Mouse (Mus musculus): ENCODE data around the gene Dpm1.

- TF ChIP-seq POLR2A (IDR thresholded peaks at IDR 0.05; ENCODE audit: borderline replicate concordance, extremely low read depth, low read depth, low read length) (no peak), CTCF (IDR thresholded peaks at IDR 0.05; ENCODE audit: insufficient read depth, low read length) (no peak)
These were observed 7.9 kb upstream of the Dpm1 start for GRCm38 (mm10) chr2:168238335-168238734.

Data from lung, adult 2 months (tissue).